Mouse (Mus musculus) gastrocnemius, postnatal 4 days (tissue): Measurements from ENCODE around the gene Naxe. TPM values are rescaled to one million over a fixed set of nuclear protein-coding genes. Genes with fewer than 3 reads are reported as not detected.
A peak's percentile ranks its signal among the peaks of the same experiment; 100 is the strongest.

Experiments
- DNase-seq, 2 experiments: peaks; one replicate each; pipeline ENCODE4 v3.0.0; 2021 to 2022; ENCODE audit warnings: low spot score in 2 of 2, mixed read lengths in 2 of 2
- total RNA-seq, 2 experiments: library from RNA; stranded (reverse); gene quantifications; 2 replicates each; pipeline ENCODE4 v1.2.3; 2021

Gene Naxe
- total RNA-seq, 2 experiments from 2014 or later: 64.9 to 73.1 TPM

DNA sequence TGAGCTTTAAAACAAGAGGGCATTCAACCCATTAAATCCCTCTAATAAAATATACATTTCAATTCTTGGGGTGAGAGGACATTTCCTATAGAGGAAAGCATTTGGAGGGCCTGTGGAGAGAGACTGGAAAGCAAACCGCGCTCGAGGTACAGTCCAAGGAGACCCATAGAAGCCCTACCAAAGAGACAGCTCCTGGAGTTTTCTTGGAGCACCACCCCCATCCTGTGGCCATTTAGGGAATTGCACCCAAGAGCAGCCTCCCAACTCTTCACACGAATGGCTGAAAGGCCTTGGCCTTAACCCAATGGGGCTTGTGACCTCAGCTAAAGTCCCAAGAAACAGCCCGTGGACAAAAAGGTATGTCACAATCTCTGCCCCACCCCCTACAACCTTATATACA, 13.5 kb upstream of the Naxe start:
- peak; percentile 75 to 77 for DNase-seq

DNA sequence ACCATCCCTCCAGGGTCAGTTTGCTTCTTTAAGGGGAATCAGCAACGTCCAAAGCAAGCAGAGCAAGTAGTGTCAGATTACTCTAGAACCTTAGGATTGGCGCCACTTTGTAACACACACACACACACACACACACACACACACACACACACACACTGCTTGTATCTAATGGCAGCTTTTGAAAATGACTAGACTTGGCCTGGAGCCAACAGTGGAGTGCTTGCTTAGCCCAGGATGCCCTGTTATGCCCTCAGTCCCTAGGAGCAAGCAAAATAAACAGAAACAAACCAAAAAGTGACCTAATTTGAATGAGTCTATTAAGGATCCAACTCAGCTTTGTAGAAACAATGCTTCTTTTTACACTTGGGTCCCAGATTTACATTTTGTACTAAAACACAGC, 10.1 kb upstream of the Naxe start:
- DNase-seq: no peak

DNA sequence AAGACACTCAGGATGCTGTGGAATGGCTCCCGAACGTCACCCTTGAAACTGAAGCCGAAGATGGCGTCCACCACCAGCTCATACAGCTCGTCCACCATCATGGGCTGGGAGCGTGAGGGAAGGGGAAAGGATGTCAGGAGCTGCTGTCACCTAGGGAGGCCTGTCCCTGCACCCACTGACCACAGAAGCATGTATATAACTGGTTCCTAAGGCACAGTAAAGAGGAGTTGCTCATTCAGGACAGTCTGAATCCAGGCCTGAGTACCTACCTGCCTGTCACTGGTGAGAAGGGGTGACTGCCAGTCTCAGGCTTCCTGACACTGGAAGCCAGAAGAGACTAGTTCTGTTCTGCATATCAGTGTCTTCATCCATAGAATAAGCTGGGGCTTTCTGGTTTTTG, 1.3 kb downstream of the Naxe start:
- DNase-seq: no peak

DNA sequence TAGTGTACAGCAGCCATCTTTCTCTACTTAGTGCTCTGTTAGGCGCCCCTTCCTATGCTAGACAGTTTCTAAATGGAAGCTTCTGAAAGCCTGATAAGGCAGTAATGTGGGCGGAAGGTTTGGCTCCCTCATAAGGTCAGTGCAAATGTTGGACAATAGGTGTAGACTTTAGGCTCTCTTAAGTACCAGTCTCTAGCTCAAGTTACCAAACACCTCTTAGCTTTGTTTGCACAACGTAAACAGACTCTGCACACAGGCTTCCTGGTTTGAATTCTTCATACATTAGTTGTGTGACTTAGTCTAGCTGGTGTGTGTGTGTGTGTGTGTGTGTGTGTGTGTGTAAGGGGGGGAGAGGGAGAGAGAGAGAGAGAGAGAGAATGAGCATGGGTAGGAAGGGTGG, 8.8 kb downstream of the Naxe start:
- no peak for DNase-seq

DNA sequence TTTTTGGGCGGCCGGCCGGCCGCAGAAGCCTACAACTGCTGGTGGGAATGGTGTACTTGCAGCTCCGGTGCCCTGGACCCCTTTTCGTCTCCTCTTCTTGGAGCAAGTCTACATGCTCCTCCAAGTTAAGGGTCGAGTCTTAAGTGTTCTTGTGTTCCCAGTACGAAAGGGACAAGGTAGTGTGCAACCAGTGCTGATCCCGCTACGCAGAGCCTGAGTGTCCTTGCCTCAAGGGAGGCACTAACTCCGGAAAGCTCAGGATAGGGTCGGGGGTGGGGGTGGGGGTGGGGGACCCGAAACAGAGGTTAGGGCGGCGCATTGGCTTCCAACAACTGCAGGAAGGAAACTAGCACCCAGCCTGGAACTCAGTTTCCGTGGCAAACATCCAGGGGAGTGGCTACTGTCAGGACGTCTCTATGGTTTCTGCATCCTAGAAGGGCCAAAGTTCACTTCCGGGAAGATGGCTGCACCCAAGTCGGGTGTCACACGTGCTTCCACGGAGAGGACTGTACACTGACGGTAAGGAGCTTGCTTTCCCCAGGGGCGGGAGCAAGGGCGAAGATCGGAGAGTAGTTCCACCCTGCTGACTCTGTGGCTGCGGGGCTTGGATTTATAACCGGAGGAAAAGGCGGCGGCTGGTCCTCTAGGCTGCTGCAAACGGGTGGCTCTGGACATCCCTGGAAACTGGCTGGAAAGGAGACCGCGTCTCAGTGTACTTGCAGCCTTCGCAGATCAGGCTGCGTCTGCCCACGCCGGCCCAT, 15.5 kb downstream of the Naxe start, which contains the start of gene Gpatch4:
Gene Gpatch4, plus strand, starts transcription at position 448 of the 761 bp plus-strand sequence.
- DNase-seq: peak; percentile 43 to 85

DNA sequence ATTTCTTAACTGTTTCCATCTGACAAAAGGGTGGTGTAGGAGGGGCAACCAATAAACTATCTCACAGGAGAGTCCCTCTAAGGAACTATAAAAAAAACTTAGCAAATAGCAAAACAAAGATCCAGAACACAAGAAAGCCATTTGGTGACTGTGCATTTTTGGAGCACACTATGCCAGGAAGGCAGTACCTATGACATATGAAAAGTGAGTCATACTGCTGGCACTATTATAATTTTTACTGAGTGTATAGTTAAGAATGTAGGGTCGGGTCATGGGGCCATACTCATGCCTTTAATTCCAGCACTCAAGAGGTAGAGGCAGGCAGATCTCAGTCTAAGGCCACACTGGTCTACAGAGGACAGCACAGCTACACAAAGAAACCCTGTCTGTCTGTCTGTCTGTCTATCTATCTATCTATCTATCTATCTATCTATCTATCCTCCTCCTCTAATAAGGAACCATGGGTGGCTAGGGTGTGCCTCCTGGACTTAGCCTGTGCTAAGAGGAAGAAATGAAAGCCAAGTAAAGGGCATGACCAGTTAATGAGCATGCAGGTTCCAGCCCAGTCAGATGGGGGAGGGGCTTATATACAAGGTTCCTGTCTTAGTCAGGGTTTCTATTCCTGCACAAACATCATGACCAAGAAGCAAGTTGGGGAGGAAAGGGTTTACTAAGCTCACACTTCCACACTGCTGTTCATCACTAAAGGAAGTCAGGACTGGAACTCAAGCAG, 22.6 kb downstream of the Naxe start:
- DNase-seq: no peak

DNA sequence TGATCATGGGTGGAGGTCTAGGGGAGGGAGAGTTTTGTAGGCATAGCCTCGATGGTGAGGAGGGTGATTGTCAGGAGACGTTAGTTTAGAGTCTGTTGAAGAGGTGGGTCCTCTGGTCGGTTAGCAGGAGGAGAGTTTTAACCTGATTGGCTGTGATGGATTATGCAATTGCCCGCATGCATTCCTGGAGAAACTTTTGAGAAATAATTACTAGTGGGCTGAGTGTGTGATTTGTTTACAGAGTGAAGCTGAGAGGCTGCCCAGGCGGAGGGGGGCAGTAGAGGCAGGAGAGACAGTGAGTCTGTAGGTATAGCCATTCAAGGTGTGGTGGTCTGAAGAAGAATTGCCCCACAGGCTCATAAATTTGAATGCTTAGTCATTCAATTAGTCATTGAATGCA, 24.8 kb downstream of the Naxe start:
- DNase-seq: no peak

DNA sequence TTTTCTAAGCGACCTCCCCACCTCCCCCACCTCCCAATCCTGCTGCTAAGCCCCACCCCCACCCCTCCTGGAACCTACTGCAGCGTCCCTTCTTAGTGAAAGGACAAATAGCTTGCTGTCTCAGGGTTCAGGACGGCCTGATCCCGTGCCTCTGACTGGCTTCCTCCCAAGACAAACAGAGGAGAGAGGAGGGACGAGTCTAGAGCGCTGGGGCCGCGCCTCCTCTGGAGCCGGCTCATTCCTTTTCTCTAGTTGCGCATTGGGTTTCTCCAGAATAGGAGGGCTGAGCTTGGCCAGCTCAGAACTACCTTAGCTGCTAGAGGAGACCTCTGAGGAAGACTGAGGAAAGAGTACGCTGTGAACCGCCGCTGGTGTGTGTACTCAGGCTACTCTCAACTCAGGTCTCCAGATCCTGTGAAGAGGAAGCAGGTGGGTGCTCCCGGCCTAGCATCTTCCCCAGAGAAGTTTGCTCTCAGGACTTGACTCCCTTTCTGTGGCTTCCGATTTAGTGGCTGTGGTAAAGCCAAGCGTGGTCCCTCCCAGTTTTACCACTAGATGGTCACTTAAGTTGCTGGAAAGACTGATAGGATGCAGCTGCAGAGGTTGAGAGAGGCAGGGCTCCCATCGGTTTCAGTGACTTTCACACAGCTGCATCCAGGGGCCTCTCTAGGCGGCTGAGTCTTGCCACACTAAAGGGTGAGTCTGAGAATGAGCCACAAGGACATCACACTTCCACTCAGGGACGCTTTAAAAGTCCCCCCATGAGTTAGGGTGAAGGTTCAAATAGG, 27.5 kb downstream of the Naxe start:
- DNase-seq: no peak

DNA sequence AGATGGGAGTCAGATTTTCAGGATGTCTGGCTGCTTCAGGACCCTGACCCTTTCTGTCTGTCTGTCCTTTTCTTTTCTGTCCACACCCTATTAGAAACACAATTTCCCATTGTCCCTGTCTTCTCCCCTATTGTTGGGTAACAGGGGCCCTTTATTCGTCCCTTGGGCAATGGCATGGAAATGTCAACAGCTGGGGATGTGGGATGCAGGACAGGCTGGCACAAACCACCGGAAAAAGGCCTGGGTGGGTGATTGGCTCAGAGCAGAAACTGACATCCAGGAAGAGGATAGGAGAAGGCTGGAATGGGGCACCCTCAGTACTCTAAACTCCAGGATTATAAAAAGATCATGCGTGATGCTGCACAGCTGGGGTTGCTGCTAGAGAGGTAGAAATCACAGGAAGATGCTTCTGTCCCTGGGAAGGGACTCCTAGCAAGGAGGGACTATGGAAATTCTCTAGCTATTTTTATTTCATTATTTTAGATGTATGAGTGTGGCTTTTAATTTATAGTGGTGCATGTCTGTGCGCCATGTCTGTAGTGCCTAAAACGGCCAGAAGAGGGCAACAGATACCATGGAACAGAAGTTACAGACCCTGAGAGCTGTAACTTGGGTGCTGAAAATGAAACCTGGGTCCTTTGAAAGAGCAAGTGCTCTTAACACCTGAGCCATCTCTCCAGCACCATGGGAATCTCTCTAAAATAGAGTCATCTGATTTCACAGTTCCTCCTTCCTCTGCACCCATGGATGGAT, 30.7 kb downstream of the Naxe start, which contains the start of gene Hapln2:
Gene Hapln2, minus strand, starts transcription at position 150 of the 753 bp plus-strand sequence.
- DNase-seq: no peak

DNA sequence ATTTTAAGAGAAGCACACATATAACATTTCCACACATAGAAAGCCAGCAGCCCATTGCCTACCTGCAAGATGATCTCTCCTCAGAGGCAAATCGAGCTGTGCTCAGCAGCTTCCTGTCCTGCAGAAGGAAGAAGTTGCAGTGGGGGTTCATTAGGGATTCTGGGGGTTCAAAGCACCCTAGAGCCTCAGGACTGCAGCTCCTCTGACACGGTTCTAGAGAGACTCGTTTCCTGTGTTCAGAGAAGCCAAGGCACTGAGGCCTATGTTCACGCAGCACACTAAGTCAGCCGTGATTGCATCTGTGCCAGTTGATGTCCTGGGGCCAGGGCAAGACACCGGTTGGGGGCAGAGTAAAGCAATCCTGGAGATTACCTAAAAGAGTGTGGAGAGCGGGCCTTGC, 31.5 kb downstream of the Naxe start:
- DNase-seq: no peak

DNA sequence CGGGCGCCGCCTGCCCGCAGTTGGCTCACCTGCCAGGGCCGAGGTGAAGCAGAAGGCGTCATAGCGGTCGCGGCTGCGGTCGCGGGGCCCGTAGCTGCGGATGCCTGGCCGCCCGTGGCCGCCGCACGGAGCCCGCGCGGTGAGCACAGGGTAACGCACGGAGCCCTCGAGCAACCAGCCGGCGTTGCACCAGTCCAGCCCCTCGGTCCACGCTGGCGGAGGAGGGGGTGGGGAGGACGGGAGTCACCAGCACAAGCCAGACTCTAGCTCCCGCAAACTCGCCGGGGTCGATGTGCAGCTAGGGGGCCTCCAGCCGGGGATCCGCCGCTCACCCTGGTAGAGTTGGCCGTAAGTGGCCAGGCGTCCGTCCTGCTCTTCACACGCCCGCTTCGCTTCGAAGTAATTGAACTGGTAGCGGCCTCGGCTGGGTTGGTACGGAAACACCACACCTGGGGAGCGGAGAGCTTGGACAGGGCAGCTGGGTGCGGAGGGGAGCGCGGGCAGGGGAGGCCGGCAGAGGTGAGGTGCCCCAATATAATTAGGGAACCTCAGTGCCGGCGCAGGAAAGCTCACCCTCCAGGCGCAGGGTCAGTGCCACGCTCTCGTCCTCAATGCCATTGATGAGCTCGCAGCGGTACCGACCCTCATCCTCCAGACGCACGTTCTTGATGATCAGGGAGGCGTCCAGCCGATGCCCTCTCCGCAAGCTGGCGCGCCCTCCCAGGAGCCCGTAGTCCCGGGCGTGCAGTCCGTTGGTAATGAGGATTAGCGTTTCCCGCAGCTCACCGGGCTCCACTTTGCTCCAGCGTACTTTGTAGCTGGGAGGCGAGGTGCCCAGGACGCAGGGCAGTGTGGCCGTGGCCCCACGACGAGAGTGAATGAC, 34.9 kb downstream of the Naxe start:
- DNase-seq: peak in 1 of 2 experiments; percentile 24

DNA sequence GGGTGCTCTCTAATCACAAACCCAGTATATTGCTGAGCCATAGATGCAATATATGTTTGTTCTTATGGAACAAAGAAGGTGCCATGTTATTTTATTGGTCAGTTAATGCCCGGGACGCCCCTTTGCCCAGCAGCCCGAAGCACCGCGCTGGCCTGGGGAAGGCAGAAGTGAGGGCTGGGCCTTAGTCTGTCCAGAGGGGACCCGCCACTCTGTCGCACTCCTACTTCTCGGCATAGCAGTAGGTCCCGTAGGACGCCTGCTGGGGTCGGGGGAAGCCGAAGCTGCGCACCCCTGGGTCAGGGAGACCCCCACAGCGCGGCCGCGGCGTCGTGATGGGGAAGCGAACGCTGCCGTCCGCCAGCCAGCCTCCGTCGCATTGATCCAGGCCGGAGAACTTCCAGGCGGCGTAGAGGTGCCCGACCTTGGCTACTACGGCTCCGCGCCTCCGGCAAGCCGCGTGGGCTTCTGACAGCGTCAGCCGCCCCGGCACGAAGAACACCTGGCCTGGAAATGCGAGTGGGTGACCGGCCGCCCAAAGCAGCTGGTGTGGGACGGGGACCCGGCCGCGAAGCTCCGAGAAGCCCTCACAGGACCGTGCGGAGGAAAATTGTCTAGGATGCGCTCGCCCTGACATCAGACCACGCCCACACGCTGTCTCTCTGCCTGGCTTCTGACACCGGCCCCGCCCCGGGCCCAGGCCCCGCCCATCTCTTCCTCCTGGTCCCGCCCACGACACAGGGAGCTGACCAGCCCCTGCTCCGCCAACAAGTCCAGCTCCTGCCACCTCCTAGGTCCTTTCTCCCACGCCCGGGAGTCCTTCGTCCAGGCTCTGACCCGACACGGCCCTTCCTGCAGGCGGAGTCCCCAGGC, 35.7 kb downstream of the Naxe start:
- peak; percentile 56 to 81 for DNase-seq

DNA sequence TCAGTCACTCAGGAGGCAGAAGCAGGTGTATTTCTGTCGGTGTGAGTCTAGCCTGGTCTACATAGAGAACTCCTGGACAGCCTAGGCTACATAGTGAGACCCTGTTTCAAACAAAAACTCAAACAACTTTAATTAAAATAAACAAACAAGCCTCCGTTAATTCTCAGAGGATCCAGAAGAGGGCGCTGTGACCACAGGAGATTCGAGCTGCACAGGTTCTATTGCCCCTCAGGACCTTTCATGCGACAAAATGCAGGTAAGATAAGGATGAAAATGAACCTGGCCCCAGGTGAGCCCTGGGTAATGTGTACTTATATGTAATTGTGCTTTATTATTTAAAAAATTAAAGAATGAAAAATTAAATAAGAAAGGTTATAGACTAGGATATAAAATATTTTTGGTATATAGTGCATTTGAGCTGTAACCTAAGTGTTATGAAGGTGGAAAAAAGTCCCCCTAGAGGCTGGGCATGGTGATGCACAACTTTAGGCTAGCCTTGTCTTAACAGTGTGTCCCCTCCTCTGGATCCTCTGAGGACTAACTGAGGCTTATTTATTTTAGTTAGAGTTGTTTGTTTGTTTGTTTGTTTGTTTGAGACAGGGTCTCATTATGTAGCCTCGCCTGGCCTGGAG, 47.5 kb downstream of the Naxe start:
- no peak for DNase-seq

Other genes with a start within 250 kb of the Naxe start
- gene Pear1, start 234.2 kb downstream of the Naxe start, total RNA-seq: 10 to 100 TPM; 20.8 to 26.2 TPM
- under 1 TPM in 1 of 2 experiments, not detected in 1; 0.16 TPM for gene Sh2d2a, start 211.7 kb downstream of the Naxe start, total RNA-seq
- 10 to 100 TPM; 56.7 to 58.3 TPM for gene Prcc, start 172.9 kb downstream of the Naxe start, total RNA-seq
- 100 to 1,000 TPM; 179 to 182 TPM for gene Hdgf, start 152.2 kb downstream of the Naxe start, total RNA-seq
- 10 to 100 TPM; 55.0 to 57.0 TPM for gene Mrpl24, start 139.0 kb downstream of the Naxe start, total RNA-seq
- gene Isg20l2, start 128.2 kb downstream of the Naxe start, total RNA-seq: 10 to 100 TPM; 20.2 to 20.6 TPM
- 1 to 10 TPM; 7.4 to 8.7 TPM for gene Rrnad1, start 127.8 kb downstream of the Naxe start, total RNA-seq
- 1 to 10 TPM; 1.3 to 2.2 TPM for gene Crabp2, start 109.8 kb downstream of the Naxe start, total RNA-seq
- gene Nes, start 87.4 kb downstream of the Naxe start, total RNA-seq: 100 to 1,000 TPM; 169 to 207 TPM
- under 1 TPM in 1 of 2 experiments, not detected in 1; 0.12 TPM for gene Bcan, start 58.3 kb downstream of the Naxe start, total RNA-seq
- under 1 TPM in 1 of 2 experiments, not detected in 1; 0.21 TPM for gene Hapln2, start 30.9 kb downstream of the Naxe start, total RNA-seq
- gene Gpatch4, start 15.4 kb downstream of the Naxe start, total RNA-seq: 10 to 100 TPM; 11.4 to 11.8 TPM
- gene Ttc24, start 19.8 kb upstream of the Naxe start, total RNA-seq: not detected
- gene Iqgap3, start 23.5 kb upstream of the Naxe start, total RNA-seq: 10 to 100 TPM; 14.8 to 16.8 TPM
- 100 to 1,000 TPM; 160 to 174 TPM for gene Mef2d, start 83.9 kb upstream of the Naxe start, total RNA-seq
- gene Rhbg, start 196.2 kb upstream of the Naxe start, total RNA-seq: under 1 TPM in 1 of 2 experiments, not detected in 1; 0.16 TPM
- under 1 TPM; 0.26 to 0.59 TPM for gene Gm38392, start 228.7 kb upstream of the Naxe start, total RNA-seq
- gene Tsacc, start 238.5 kb upstream of the Naxe start, total RNA-seq: 10 to 100 TPM; 10.9 to 12.5 TPM
- 100 to 1,000 TPM; 231 to 248 TPM for gene Cct3, start 238.6 kb upstream of the Naxe start, total RNA-seq